Mouse (Mus musculus): ENCODE results near the gene Myo15.
"Not testable (repeated sequence)": the region's sequence is repeated elsewhere in the genome, so short reads cannot be mapped to it uniquely, and the experiment has no call there.

The Myo15 gene

GRCm38 (mm10) chr11:60469039-60469438, at the start of gene Myo15:
Myo15 (plus strand) TSS chr11:60469339.
- no peak for DNase-seq

- peak in 1 of 2 experiments; percentile 12 for DNase-seq
Observed at GRCm38 (mm10) chr11:60422046-60422668, 47.0 kb upstream of the Myo15 start.

GRCm38 (mm10) chr11:60423006-60423405, 46.1 kb upstream of the Myo15 start:
- DNase-seq, result no peak

- DNase-seq, result no peak
Observed at GRCm38 (mm10) chr11:60426417-60426816, 42.7 kb upstream of the Myo15 start.

GRCm38 (mm10) chr11:60427628-60428027, 41.5 kb upstream of the Myo15 start:
- no peak for DNase-seq

- DNase-seq, result no peak
Observed at GRCm38 (mm10) chr11:60433501-60433900, 35.6 kb upstream of the Myo15 start.

- no peak for DNase-seq
Observed at GRCm38 (mm10) chr11:60435133-60435532, 34.0 kb upstream of the Myo15 start.

GRCm38 (mm10) chr11:60436618-60437017, 32.5 kb upstream of the Myo15 start:
- DNase-seq, result no peak

GRCm38 (mm10) chr11:60439621-60440020, 29.5 kb upstream of the Myo15 start:
- not testable (repeated sequence) for DNase-seq

GRCm38 (mm10) chr11:60440176-60440575, 29.0 kb upstream of the Myo15 start:
- DNase-seq, result peak; percentile 10 to 12

GRCm38 (mm10) chr11:60442896-60443295, 26.2 kb upstream of the Myo15 start:
- no peak for DNase-seq

GRCm38 (mm10) chr11:60444007-60444406, 25.1 kb upstream of the Myo15 start:
- no peak for DNase-seq

- peak; percentile 88 to 91 for DNase-seq
Observed at GRCm38 (mm10) chr11:60454080-60454744, 14.9 kb upstream of the Myo15 start, which contains the start of gene Drg2. Drg2 (plus strand) TSS chr11:60454591.

GRCm38 (mm10) chr11:60454745-60455087, 14.4 kb upstream of the Myo15 start:
- peak; percentile 3 to 27 for DNase-seq

- DNase-seq, result peak; percentile 13 to 35
Observed at GRCm38 (mm10) chr11:60457973-60458372, 11.2 kb upstream of the Myo15 start.

- peak; percentile 84 to 91 for DNase-seq
Observed at GRCm38 (mm10) chr11:60465943-60466380, 3.2 kb upstream of the Myo15 start.

GRCm38 (mm10) chr11:60470743-60471142, 1.6 kb downstream of the Myo15 start:
- DNase-seq, result no peak

GRCm38 (mm10) chr11:60474534-60474933, 5.4 kb downstream of the Myo15 start:
- no peak for DNase-seq

- DNase-seq, result no peak
Observed at GRCm38 (mm10) chr11:60475668-60476362, 6.7 kb downstream of the Myo15 start.

- DNase-seq, result no peak
Observed at GRCm38 (mm10) chr11:60478121-60478520, 9.0 kb downstream of the Myo15 start.

GRCm38 (mm10) chr11:60486267-60486666, 17.1 kb downstream of the Myo15 start:
- DNase-seq, result no peak

GRCm38 (mm10) chr11:60492726-60493125, 23.6 kb downstream of the Myo15 start:
- DNase-seq, result no peak

- DNase-seq, result no peak
Observed at GRCm38 (mm10) chr11:60495692-60496091, 26.6 kb downstream of the Myo15 start.

- DNase-seq, result no peak
Observed at GRCm38 (mm10) chr11:60507281-60507680, 38.1 kb downstream of the Myo15 start.
